Comparison of ENCODE assay signal across 14 mouse cellular contexts in genomic region chr3:145514197-145514596, GRCm38 (mm10).
"Had no signal": no experiment of that assay in that cellular context is flagged by ENCODE, and none has a peak within 500 bp of the region (broad histone marks: within the 10 kb centered on the region; RNA-seq: fewer than 3 reads in every experiment).

No protein-coding gene starts in this region.

- H3K4me3 ChIP-seq: intestine, embryonic 15.5 days; kidney, embryonic 15.5 days; limb, embryonic 10.5 days; liver, embryonic 15.5 days; megakaryocyte, embryonic 14.5 days; midbrain, embryonic 15.5 days; neural tube, embryonic 12.5 days had no signal

- DNase-seq: kidney, adult 2 months; kidney, postnatal 25 days; lung, adult 2 months; lung, postnatal 10 days; thymus, adult 2 months; thymus, postnatal 25 days had no signal

- H3K27ac ChIP-seq: intestine, embryonic 15.5 days; kidney, embryonic 15.5 days; limb, embryonic 10.5 days; liver, embryonic 15.5 days; macrophage; midbrain, embryonic 15.5 days; neural tube, embryonic 12.5 days had no signal
